Mouse (Mus musculus) C2C12 (cell line): ENCODE measurements around the gene Hikeshi. TPM values are rescaled to one million over a fixed set of nuclear protein-coding genes. Genes with fewer than 3 reads are reported as not detected.

Source experiments
- H3K27me3 ChIP-seq: one replicate; pipeline ENCODE4 v1.6.1; 2011; ENCODE audit not compliant: control insufficient read depth, insufficient read depth, insufficient read length
- H3K36me3 ChIP-seq: one replicate; pipeline ENCODE4 v1.6.1; 2011; ENCODE audit not compliant: control insufficient read depth, insufficient read depth
- H3K4me3 ChIP-seq: one replicate; pipeline ENCODE4 v1.5.1; 2011; ENCODE audit warnings: mild to moderate bottlenecking, control low read depth; ENCODE audit not compliant: poor library complexity, insufficient read depth, severe bottlenecking
- H3K79me2 ChIP-seq: one replicate; pipeline ENCODE4 v1.6.1; 2011; ENCODE audit not compliant: control insufficient read depth, insufficient read depth
- H3K79me3 ChIP-seq: one replicate; pipeline ENCODE4 v1.6.1; 2011; ENCODE audit warnings: low read depth, control low read depth
- H3ac ChIP-seq: one replicate; pipeline ENCODE3; 2011; ENCODE audit warnings: low read depth; ENCODE audit not compliant: control insufficient read depth, insufficient read length
- CEBPB ChIP-seq: IDR thresholded peaks from one replicate; pipeline ENCODE4 v1.6.1; 2011; ENCODE audit warnings: low read depth, mild to moderate bottlenecking, control low read depth, moderate library complexity
- CTCF ChIP-seq: IDR thresholded peaks from one replicate; pipeline ENCODE4 v1.5.1; 2011; ENCODE audit not compliant: control insufficient read depth, insufficient read depth, insufficient read length
- FOSL1 ChIP-seq: IDR thresholded peaks from one replicate; pipeline ENCODE4 v1.8.0; 2011; ENCODE audit warnings: mild to moderate bottlenecking, low read length; ENCODE audit not compliant: poor library complexity, insufficient read depth, severe bottlenecking
- MAX ChIP-seq: IDR thresholded peaks from one replicate; pipeline ENCODE4 v1.6.1; 2011; ENCODE audit warnings: mild to moderate bottlenecking, control low read depth
- MYOD1 ChIP-seq: IDR thresholded peaks from one replicate; pipeline ENCODE4 v1.6.1; 2011; ENCODE audit warnings: low read depth; ENCODE audit not compliant: control insufficient read depth, insufficient read length
- MYOG ChIP-seq: IDR thresholded peaks from one replicate; pipeline ENCODE4 v1.6.1; 2011; ENCODE audit not compliant: control insufficient read depth, insufficient read length; ENCODE audit errors: extremely low read depth
- USF1 ChIP-seq: IDR thresholded peaks from one replicate; pipeline ENCODE4 v1.6.1; 2011; ENCODE audit warnings: low read depth, mild to moderate bottlenecking, control low read depth, moderate library complexity
- long read RNA-seq, 2 experiments: library from polyadenylated mRNA; unstranded; transcript quantifications; one replicate each; pipeline ENCODE4 v2.0.0; 2019 to 2020
- polyA plus RNA-seq: library from polyadenylated mRNA; unstranded; fragments of >200 nt; fragmentation: generic; extraction: Trizol; gene quantifications from one replicate; pipeline ENCODE4 v1.2.1, GENCODE M21; 2012; ENCODE audit warnings: missing spikeins

Gene Hikeshi
- 51.0 TPM for polyA plus RNA-seq
- long read RNA-seq, experiment 1, transcript Hikeshi-206 (5 exons, 2,224 nt): major isoform, 39 of 58 reads
- long read RNA-seq, experiment 1, transcript Hikeshi-209 (4 exons, 806 nt): minor isoform, 15 of 58 reads
- long read RNA-seq, experiment 1, partial matches to known transcripts: 1 of 58 reads
- long read RNA-seq, experiment 1, other reads (novel, unspliced or antisense): 1 of 58 reads
- long read RNA-seq, experiment 2, transcript Hikeshi-209 (4 exons, 806 nt): minor isoform, 6 of 40 reads
- long read RNA-seq, experiment 2, transcript Hikeshi-206 (5 exons, 2,224 nt): major isoform, 31 of 40 reads
- long read RNA-seq, experiment 2, partial matches to known transcripts: 0 of 40 reads
- long read RNA-seq, experiment 2, other reads (novel, unspliced or antisense): 0 of 40 reads

- peaks cover 25% of the 10 kb centered on the region for H3K79me3 ChIP-seq
- H3ac ChIP-seq: peak within 1 kb of the TSS; percentile 53
- no peaks in the 10 kb centered on the region for H3K36me3 ChIP-seq
- H3K4me3 ChIP-seq: peak within 1 kb of the TSS; percentile 84
- TF ChIP-seq MYOD1: no peak
- no peak for TF ChIP-seq MAX
- peak; percentile 49 for TF ChIP-seq CEBPB
- no peak for TF ChIP-seq USF1
- no peak for TF ChIP-seq FOSL1
- no peak for TF ChIP-seq MYOG
- no peaks in the 10 kb centered on the region for H3K27me3 ChIP-seq
- H3K79me2 ChIP-seq: peaks cover 30% of the 10 kb centered on the region
Observed at GRCm38 (mm10) chr7:89940571-89941463, at the start of gene Hikeshi. TSS of gene Hikeshi (minus strand) at chr7:89941204.

- Histone ChIP-seq H3K36me3 (no peaks in the 10 kb centered on the region), H3K4me3 (no peak overlapping the region), H3ac (no peak overlapping the region), H3K79me2 (peaks cover 10% of the 10 kb centered on the region), H3K79me3 (peaks cover 6% of the 10 kb centered on the region), H3K27me3 (no peaks in the 10 kb centered on the region)
- TF ChIP-seq MYOG: no peak
- TF ChIP-seq USF1: no peak
- TF ChIP-seq MYOD1: no peak
- no peak for TF ChIP-seq CTCF
- TF ChIP-seq FOSL1: no peak
- no peak for TF ChIP-seq MAX
- TF ChIP-seq CEBPB: no peak
Observed at GRCm38 (mm10) chr7:89984421-89984820, 43.4 kb upstream of the Hikeshi start.

- TF ChIP-seq MYOG (no peak), FOSL1 (no peak), CTCF (no peak), MYOD1 (no peak), USF1 (no peak), MAX (no peak), CEBPB (no peak)
- Histone ChIP-seq H3K4me3 (no peak overlapping the region), H3ac (no peak overlapping the region), H3K79me3 (peaks cover 16% of the 10 kb centered on the region), H3K36me3 (peaks cover 1% of the 10 kb centered on the region), H3K27me3 (no peaks in the 10 kb centered on the region), H3K79me2 (peaks cover 19% of the 10 kb centered on the region)
Observed at GRCm38 (mm10) chr7:89983441-89983840, 42.4 kb upstream of the Hikeshi start.

GRCm38 (mm10) chr7:89981557-89981956, 40.6 kb upstream of the Hikeshi start:
- TF ChIP-seq FOSL1: no peak
- TF ChIP-seq CTCF: no peak
- Histone ChIP-seq H3K27me3 (no peaks in the 10 kb centered on the region), H3K4me3 (peak overlapping the region; percentile 64), H3K79me3 (peaks cover 35% of the 10 kb centered on the region), H3ac (no peak overlapping the region), H3K79me2 (peaks cover 38% of the 10 kb centered on the region), H3K36me3 (peaks cover 11% of the 10 kb centered on the region)

GRCm38 (mm10) chr7:89980485-89981422, 39.8 kb upstream of the Hikeshi start, which contains the start of gene Eed:
TSS of gene Eed (minus strand) at chr7:89980983.
- Histone ChIP-seq H3ac (peak within 1 kb of the TSS; percentile 90), H3K36me3 (peaks cover 19% of the 10 kb centered on the region), H3K79me2 (peaks cover 46% of the 10 kb centered on the region), H3K27me3 (no peaks in the 10 kb centered on the region), H3K4me3 (peak within 1 kb of the TSS; percentile 64), H3K79me3 (peaks cover 42% of the 10 kb centered on the region)
- TF ChIP-seq USF1: no peak
- peak; percentile 41 for TF ChIP-seq MAX
